Mouse (Mus musculus) layer of hippocampus, adult 11-12 months (tissue): Measurements from ENCODE around the gene Slc5a11.

Experiments
- DNase-seq: peaks from one replicate; pipeline ENCODE4 v3.0.0; 2022; ENCODE audit warnings: low spot score

The Slc5a11 gene

GRCm38 (mm10) chr7:123212316-123212715 lies 2.3 kb upstream of the Slc5a11 start:
- no peak for DNase-seq

GRCm38 (mm10) chr7:123215138-123215537 lies 558 bp downstream of the Slc5a11 start:
- DNase-seq = no peak

- DNase-seq = no peak
Measured at GRCm38 (mm10) chr7:123217448-123218354, 3.1 kb downstream of the Slc5a11 start.

- peak; percentile 50 for DNase-seq
Measured at GRCm38 (mm10) chr7:123218620-123219019, 4.0 kb downstream of the Slc5a11 start.

- peak; percentile 30 for DNase-seq
Measured at GRCm38 (mm10) chr7:123219781-123220632, 5.4 kb downstream of the Slc5a11 start.

GRCm38 (mm10) chr7:123220633-123220942 lies 6.0 kb downstream of the Slc5a11 start:
- no peak for DNase-seq

GRCm38 (mm10) chr7:123224076-123224475 lies 9.5 kb downstream of the Slc5a11 start:
- DNase-seq = no peak

- DNase-seq = no peak
Measured at GRCm38 (mm10) chr7:123225159-123225558, 10.6 kb downstream of the Slc5a11 start.

GRCm38 (mm10) chr7:123235449-123235848 lies 20.9 kb downstream of the Slc5a11 start:
- DNase-seq = no peak

GRCm38 (mm10) chr7:123238621-123239020 lies 24.0 kb downstream of the Slc5a11 start:
- no peak for DNase-seq

GRCm38 (mm10) chr7:123240064-123240463 lies 25.5 kb downstream of the Slc5a11 start:
- DNase-seq = no peak

GRCm38 (mm10) chr7:123242241-123242640 lies 27.7 kb downstream of the Slc5a11 start:
- no peak for DNase-seq

GRCm38 (mm10) chr7:123244833-123245232 lies 30.3 kb downstream of the Slc5a11 start:
- no peak for DNase-seq

- no peak for DNase-seq
Measured at GRCm38 (mm10) chr7:123246504-123247084, 32.0 kb downstream of the Slc5a11 start.

- DNase-seq = no peak
Measured at GRCm38 (mm10) chr7:123248166-123248565, 33.6 kb downstream of the Slc5a11 start.

GRCm38 (mm10) chr7:123251343-123251742 lies 36.8 kb downstream of the Slc5a11 start:
- DNase-seq = no peak

- no peak for DNase-seq
Measured at GRCm38 (mm10) chr7:123253396-123253795, 38.8 kb downstream of the Slc5a11 start.

GRCm38 (mm10) chr7:123254196-123254970 lies 39.8 kb downstream of the Slc5a11 start:
- no peak for DNase-seq

GRCm38 (mm10) chr7:123258103-123258502 lies 43.5 kb downstream of the Slc5a11 start:
- DNase-seq = no peak

- no peak for DNase-seq
Measured at GRCm38 (mm10) chr7:123273056-123273455, 58.5 kb downstream of the Slc5a11 start.

GRCm38 (mm10) chr7:123276568-123276967 lies 62.0 kb downstream of the Slc5a11 start:
- DNase-seq = no peak

GRCm38 (mm10) chr7:123279797-123280196 lies 65.2 kb downstream of the Slc5a11 start:
- DNase-seq = no peak
